ENCODE assay signal across 12 mouse cellular contexts in genomic region chr2:74658667-74659371, GRCm38 (mm10). TPM values are rescaled to one million over a fixed set of nuclear protein-coding genes. Genes with fewer than 3 reads are reported as not detected.
DNase-seq lines count a peak whose midpoint lies in the region; ATAC-seq and TF ChIP-seq lines count a peak whose summit lies in the region.
"Had no signal": no experiment of that assay in that cellular context is flagged by ENCODE, and none has a peak within 500 bp of the region (broad histone marks: within the 10 kb centered on the region; RNA-seq: fewer than 3 reads in every experiment).

No protein-coding gene starts in this region.

- no peaks in the 10 kb centered on the region for H3K36me3 ChIP-seq in kidney, adult 2 months (ENCODE audit: control insufficient read depth, insufficient read depth, low read length)
- no peaks in the 10 kb centered on the region for H3K36me3 ChIP-seq in hindbrain, embryonic 13.5 days
- no peaks in the 10 kb centered on the region for H3K36me3 ChIP-seq in midbrain, embryonic 16.5 days (ENCODE audit: control insufficient read depth, insufficient read depth, low read length)
- H3K36me3 ChIP-seq: G1E had no signal

- no peaks in the 10 kb centered on the region for H3K9me3 ChIP-seq in hindbrain, embryonic 13.5 days
- H3K9me3 ChIP-seq in midbrain, embryonic 16.5 days (replicated peaks; ENCODE audit: control insufficient read depth, low read length, poor library complexity, severe bottlenecking) = no peaks in the 10 kb centered on the region

- TF ChIP-seq CTCF in kidney, adult 2 months (conservative IDR thresholded peaks at IDR 0.05; ENCODE audit: insufficient read depth, insufficient read length, low read depth, low read length) = no peak

- peak; percentile 13 for DNase-seq in kidney, adult 2 months
- DNase-seq in kidney, adult 11 months = no peak
- peak; percentile 52 for DNase-seq in embryo, embryonic 10 days (ENCODE audit: low spot score)
- DNase-seq in left cerebral cortex, postnatal 36 days (ENCODE audit: low spot score in 2 of 2) = no peak
- no peak for DNase-seq in ovary, postnatal 14 days (ENCODE audit: low spot score)
- DNase-seq: lung, adult 18-20 months; right cerebral cortex, adult 18-20 months had no signal

- no peak overlapping the region for H3K27ac ChIP-seq in kidney, adult 2 months (ENCODE audit: insufficient read depth, low read depth, low read length)
- peak overlapping the region; percentile 81 for H3K27ac ChIP-seq in hindbrain, embryonic 13.5 days
- 0 out of 2 replicates have a peak overlapping the region, but pooled peaks have one; percentile 15 for H3K27ac ChIP-seq in midbrain, embryonic 16.5 days (ENCODE audit: low read length)

- peak overlapping the region; percentile 68 for H3K9ac ChIP-seq in hindbrain, embryonic 13.5 days
- no peak overlapping the region for H3K9ac ChIP-seq in midbrain, embryonic 16.5 days (ENCODE audit: low read depth, low read length)

- 6% methylated on average over 47 of the region's 47 CpGs for WGBS in kidney, adult 2 months
- under 1% methylated on average over 47 of the region's 47 CpGs for WGBS in hindbrain, embryonic 13.5 days
- WGBS in midbrain, embryonic 16.5 days = under 1% methylated on average over 47 of the region's 47 CpGs

- H3K4me2 ChIP-seq in hindbrain, embryonic 13.5 days = peak overlapping the region; percentile 29
- no peak overlapping the region for H3K4me2 ChIP-seq in midbrain, embryonic 16.5 days (ENCODE audit: low read length)

- peaks cover 27% of the 10 kb centered on the region for H3K27me3 ChIP-seq in kidney, adult 2 months (replicated peaks; ENCODE audit: control insufficient read depth, insufficient read depth, low read length)
- peaks cover 97% of the 10 kb centered on the region for H3K27me3 ChIP-seq in hindbrain, embryonic 13.5 days
- H3K27me3 ChIP-seq in midbrain, embryonic 16.5 days (ENCODE audit: control insufficient read depth, insufficient read depth, low read depth, low read length) = peaks cover 53% of the 10 kb centered on the region

- ATAC-seq in hindbrain, embryonic 13.5 days (ENCODE audit: low FRiP score) = no peak
- ATAC-seq in midbrain, embryonic 16.5 days = no peak
- ATAC-seq in CD4-positive, CD25-positive, alpha-beta regulatory T cell, adult 4 months = no peak

- TF ChIP-seq POLR2A in kidney, adult 2 months (IDR thresholded peaks at IDR 0.05; ENCODE audit: low read depth, low read length) = no peak

- H3K4me3 ChIP-seq in kidney, adult 2 months (ENCODE audit: insufficient read depth, low read depth, low read length) = no peak overlapping the region
- peak overlapping the region; percentile 36 for H3K4me3 ChIP-seq in hindbrain, embryonic 13.5 days
- peak overlapping the region; percentile 15; the same call in 1 of the 2 replicates for H3K4me3 ChIP-seq in midbrain, embryonic 16.5 days (ENCODE audit: low read depth, low read length)

- no peaks in the 10 kb centered on the region for H3K4me1 ChIP-seq in kidney, adult 2 months (ENCODE audit: control insufficient read depth, insufficient read depth, low read length)
- peaks cover 18% of the 10 kb centered on the region for H3K4me1 ChIP-seq in hindbrain, embryonic 13.5 days (replicated peaks)
- H3K4me1 ChIP-seq in midbrain, embryonic 16.5 days (ENCODE audit: control insufficient read depth, insufficient read depth, low read length) = peaks cover 8% of the 10 kb centered on the region

- intact Hi-C loops in left cerebral cortex, postnatal 36 days (cut with DNase I) = no loop called here

RNA-seq across cellular contexts. Expression of gene Evx2, which starts 0.5 kb away (rescaled TPM):
- not detected in 2 replicates for polyA plus RNA-seq in kidney, adult 2 months (2012; rRNA removed)
- polyA plus RNA-seq in hindbrain, embryonic 13.5 days (2015; fragmentation: Nextera tagmentation; extraction: Ambion mirVana) = 1.3 and 1.6 TPM in 2 replicates
- polyA plus RNA-seq in midbrain, embryonic 16.5 days (2015; fragmentation: Nextera tagmentation; extraction: Ambion mirVana) = 0.21 and 0.42 TPM in 2 replicates
- not detected for total RNA-seq in left cerebral cortex, postnatal 36 days (2021)
- not detected for polyA plus RNA-seq in CD4-positive, CD25-positive, alpha-beta regulatory T cell, adult 4 months (2017; shearing (Covaris generic))
- total RNA-seq: adrenal gland, postnatal 4 days had no signal
- polyA plus RNA-seq: G1E had no signal

RNA-seq across cellular contexts. Expression of gene Hoxd13, which starts 9.3 kb away (rescaled TPM):
- polyA plus RNA-seq in kidney, adult 2 months (2012; rRNA removed) = not detected in 2 replicates
- polyA plus RNA-seq in hindbrain, embryonic 13.5 days (2015; fragmentation: Nextera tagmentation; extraction: Ambion mirVana) = 0.16 TPM in 1 of 2 replicates, not detected in the other
- polyA plus RNA-seq in midbrain, embryonic 16.5 days (2015; fragmentation: Nextera tagmentation; extraction: Ambion mirVana) = not detected in 2 replicates
- total RNA-seq in left cerebral cortex, postnatal 36 days (2021) = not detected
- not detected for polyA plus RNA-seq in CD4-positive, CD25-positive, alpha-beta regulatory T cell, adult 4 months (2017; shearing (Covaris generic))
- total RNA-seq: adrenal gland, postnatal 4 days had no signal
- polyA plus RNA-seq: G1E had no signal

RNA-seq across cellular contexts. Expression of gene Hoxd12, which starts 16.0 kb away (rescaled TPM):
- polyA plus RNA-seq in kidney, adult 2 months (2012; rRNA removed) = not detected in 2 replicates
- polyA plus RNA-seq in hindbrain, embryonic 13.5 days (2015; fragmentation: Nextera tagmentation; extraction: Ambion mirVana) = not detected in 2 replicates
- polyA plus RNA-seq in midbrain, embryonic 16.5 days (2015; fragmentation: Nextera tagmentation; extraction: Ambion mirVana) = not detected in 2 replicates
- not detected for total RNA-seq in left cerebral cortex, postnatal 36 days (2021)
- polyA plus RNA-seq in CD4-positive, CD25-positive, alpha-beta regulatory T cell, adult 4 months (2017; shearing (Covaris generic)) = not detected
- total RNA-seq: adrenal gland, postnatal 4 days; G1E had no signal
- polyA plus RNA-seq: G1E had no signal

RNA-seq across cellular contexts. Expression of gene Hoxd11, which starts 20.5 kb away (rescaled TPM):
- 2.1 and 2.8 TPM in 2 replicates for polyA plus RNA-seq in kidney, adult 2 months (2012; rRNA removed)
- polyA plus RNA-seq in hindbrain, embryonic 13.5 days (2015; fragmentation: Nextera tagmentation; extraction: Ambion mirVana) = not detected in 2 replicates
- not detected in 2 replicates for polyA plus RNA-seq in midbrain, embryonic 16.5 days (2015; fragmentation: Nextera tagmentation; extraction: Ambion mirVana)
- not detected for total RNA-seq in left cerebral cortex, postnatal 36 days (2021)
- polyA plus RNA-seq in CD4-positive, CD25-positive, alpha-beta regulatory T cell, adult 4 months (2017; shearing (Covaris generic)) = not detected
- polyA plus RNA-seq: G1E had no signal

RNA-seq across cellular contexts. Expression of gene Hoxd10, which starts 32.9 kb away (rescaled TPM):
- 7.6 and 7.9 TPM in 2 replicates for polyA plus RNA-seq in kidney, adult 2 months (2012; rRNA removed)
- polyA plus RNA-seq in hindbrain, embryonic 13.5 days (2015; fragmentation: Nextera tagmentation; extraction: Ambion mirVana) = not detected in 2 replicates
- not detected in 2 replicates for polyA plus RNA-seq in midbrain, embryonic 16.5 days (2015; fragmentation: Nextera tagmentation; extraction: Ambion mirVana)
- not detected for total RNA-seq in left cerebral cortex, postnatal 36 days (2021)
- not detected for polyA plus RNA-seq in CD4-positive, CD25-positive, alpha-beta regulatory T cell, adult 4 months (2017; shearing (Covaris generic))
- polyA plus RNA-seq: G1E had no signal

Comparison
In these comparisons a context has a peak if more than half of its experiments do, and no peak if none do; other contexts are left out.
1. DNase-seq: peak in kidney, adult 2 months (single experiment) and embryo, embryonic 10 days (single experiment); none in kidney, adult 11 months (single experiment), left cerebral cortex, postnatal 36 days (0 of 2) and ovary, postnatal 14 days (single experiment).